Mouse (Mus musculus) CD4-positive, CD25-positive, alpha-beta regulatory T cell (primary cell): ENCODE data around the gene Lrrfip2. TPM values are rescaled to one million over a fixed set of nuclear protein-coding genes. Genes with fewer than 3 reads are reported as not detected.

Experiments
- polyA plus RNA-seq: library from polyadenylated mRNA; unstranded; fragments of 100-300 nt; shearing (Covaris generic); gene quantifications from one replicate; pipeline ENCODE4 v1.2.1, GENCODE M21; 2017

Gene Lrrfip2
- 34.0 TPM for polyA plus RNA-seq

GRCm38 (mm10) chr9:111117126-111117642, at the start of gene Lrrfip2:
Gene Lrrfip2, plus strand, starts transcription at chr9:111117592.

GRCm38 (mm10) chr9:111271434-111272160, 154.2 kb downstream of the Lrrfip2 start, which contains the start of the genes Mlh1 and Epm2aip1:
Gene Mlh1, minus strand, starts transcription at chr9:111271791.
Gene Epm2aip1, plus strand, starts transcription at chr9:111271929.

Other genes starting within 250 kb of the Lrrfip2 start
- gene Als2cl, start 237.7 kb upstream of the Lrrfip2 start, polyA plus RNA-seq = 36.7 TPM
- gene Tmie, start 237.5 kb upstream of the Lrrfip2 start, polyA plus RNA-seq = 11.3 TPM
- 0.89 TPM for gene Fam240a, start 200.7 kb upstream of the Lrrfip2 start, polyA plus RNA-seq
- gene Tdgf1, start 171.4 kb upstream of the Lrrfip2 start, polyA plus RNA-seq = 2.3 TPM
- 0.07 TPM for gene Lrrc2, start 166.0 kb upstream of the Lrrfip2 start, polyA plus RNA-seq
- not detected for gene Rtp3, start 127.0 kb upstream of the Lrrfip2 start, polyA plus RNA-seq
- gene Ltf, start 98.3 kb upstream of the Lrrfip2 start, polyA plus RNA-seq = not detected
- 9.4 TPM for gene Ccrl2, start 60.1 kb upstream of the Lrrfip2 start, polyA plus RNA-seq
- gene Mlh1, start 154.2 kb downstream of the Lrrfip2 start, polyA plus RNA-seq = 59.7 TPM
- 18.1 TPM for gene Epm2aip1, start 154.3 kb downstream of the Lrrfip2 start, polyA plus RNA-seq
- gene Trank1, start 194.1 kb downstream of the Lrrfip2 start, polyA plus RNA-seq = 0.11 TPM